Mouse (Mus musculus) heart, embryonic 16.5 days (tissue): Measurements from ENCODE around the gene 2310057M21Rik. TPM values are rescaled to one million over a fixed set of nuclear protein-coding genes. Genes with fewer than 3 reads are reported as not detected.

Experiments used
- ATAC-seq: fragments of 200-750 bp; cut with Nextera tagmentation; replicated peaks from 2 replicates; pipeline ENCODE4 v1.8.0; 2017; ENCODE audit warnings: moderate number of reproducible peaks; ENCODE audit not compliant: insufficient read depth, low FRiP score; ENCODE audit errors: extremely low read depth
- H3K27ac ChIP-seq: fragments of 300-500 bp; sonication (generic); 2 replicates; pipeline ENCODE4 v1.5.1; 2014; ENCODE audit warnings: mild to moderate bottlenecking, low read length, control low read depth, moderate library complexity
- H3K27me3 ChIP-seq: fragments of 300-500 bp; sonication (generic); 2 replicates; pipeline ENCODE4 v1.6.1; 2014; ENCODE audit warnings: low read length, mixed read lengths; ENCODE audit not compliant: control insufficient read depth, insufficient read depth
- H3K36me3 ChIP-seq: fragments of 300-500 bp; sonication (generic); 2 replicates; pipeline ENCODE4 v1.6.1; 2014; ENCODE audit not compliant: control insufficient read depth, insufficient read depth
- H3K4me1 ChIP-seq: fragments of 300-500 bp; sonication (generic); 2 replicates; pipeline ENCODE4 v1.6.1; 2014; ENCODE audit warnings: low read length, mixed read lengths; ENCODE audit not compliant: control insufficient read depth, insufficient read depth
- H3K4me2 ChIP-seq: fragments of 300-500 bp; sonication (generic); 2 replicates; pipeline ENCODE4 v1.6.1; 2014; ENCODE audit warnings: low read depth, mild to moderate bottlenecking, control low read depth, low read length
- H3K4me3 ChIP-seq: fragments of 300-500 bp; sonication (generic); 2 replicates; pipeline ENCODE4 v1.5.1; 2014; ENCODE audit warnings: mild to moderate bottlenecking, control low read depth, low read length
- H3K9ac ChIP-seq: fragments of 300-500 bp; sonication (generic); 2 replicates; pipeline ENCODE4 v1.6.1; 2014; ENCODE audit warnings: low read length, control low read depth
- H3K9me3 ChIP-seq: fragments of 300-500 bp; sonication (generic); replicated peaks from 2 replicates; pipeline ENCODE4 v1.6.1; 2016; ENCODE audit warnings: low read length; ENCODE audit not compliant: control insufficient read depth
- WGBS: fragments of 180-500 bp; shearing (Covaris S2); extraction: QIAGEN DNeasy Blood & Tissue Kit; methylation state at CpG from one replicate; pipeline ENCODE4 v1.1.7; 2014; 5-methylcytosine and 5-hydroxymethylcytosine counted together
- polyA plus RNA-seq: library from polyadenylated mRNA; unstranded; fragments of >200 nt; fragmentation: Nextera tagmentation; extraction: Ambion mirVana; gene quantifications from 2 replicates; pipeline ENCODE4 v1.2.1, GENCODE M21; 2015

2310057M21Rik gene
- polyA plus RNA-seq, 1 experiment from 2014 or later: 19.2 TPM

- Histone ChIP-seq H3K4me1 (no peaks in the 10 kb centered on the region), H3K4me3 (no peak overlapping the region), H3K27ac (no peak overlapping the region), H3K9me3 (no peaks in the 10 kb centered on the region), H3K9ac (no peak overlapping the region), H3K27me3 (no peaks in the 10 kb centered on the region; the same call in 1 of the 2 replicates), H3K4me2 (no peak overlapping the region), H3K36me3 (no peaks in the 10 kb centered on the region)
- 70% methylated on average over 8 of the region's 8 CpGs for WGBS
- ATAC-seq: no peak
These were observed 65.4 kb downstream of the 2310057M21Rik start for GRCm38 (mm10) chr7:131297151-131297550.

Other genes with a start within 250 kb of the 2310057M21Rik start
- not detected in 2 replicates for gene 4933402N03Rik, start 216.4 kb downstream of the 2310057M21Rik start, polyA plus RNA-seq
- gene 5430419D17Rik, start 188.4 kb downstream of the 2310057M21Rik start, polyA plus RNA-seq: 0.21 and 0.51 TPM in 2 replicates
- gene Cuzd1, start 40.5 kb downstream of the 2310057M21Rik start, polyA plus RNA-seq: 0.54 and 0.63 TPM in 2 replicates
- not detected in 2 replicates for gene Fam24b, start 33.2 kb downstream of the 2310057M21Rik start, polyA plus RNA-seq
- not detected in 2 replicates for gene Fam24a, start 28.9 kb downstream of the 2310057M21Rik start, polyA plus RNA-seq
- gene Pstk, start 8.4 kb upstream of the 2310057M21Rik start, polyA plus RNA-seq: 87.1 and 95.5 TPM in 2 replicates
- 7.9 and 9.2 TPM in 2 replicates for gene Ikzf5, start 47.8 kb upstream of the 2310057M21Rik start, polyA plus RNA-seq
- 101 and 105 TPM in 2 replicates for gene Acadsb, start 47.8 kb upstream of the 2310057M21Rik start, polyA plus RNA-seq
- gene Hmx3, start 180.1 kb upstream of the 2310057M21Rik start, polyA plus RNA-seq: 0.16 TPM in 1 of 2 replicates, not detected in the other
- not detected in 2 replicates for gene Hmx2, start 186.0 kb upstream of the 2310057M21Rik start, polyA plus RNA-seq
- gene Bub3, start 197.5 kb upstream of the 2310057M21Rik start, polyA plus RNA-seq: 135 and 144 TPM in 2 replicates